Mouse (Mus musculus) brown adipose tissue, adult 24 weeks (tissue): Measurements from ENCODE around the gene Napsa. TPM values are rescaled to one million over a fixed set of nuclear protein-coding genes. Genes with fewer than 3 reads are reported as not detected.

Experiments
- H3K27ac ChIP-seq: fragments of 200-500 bp; replicated peaks from 2 replicates; pipeline ENCODE4 v1.5.1; 2012; ENCODE audit warnings: low read depth, mild to moderate bottlenecking, low read length
- H3K4me1 ChIP-seq: fragments of 200-500 bp; 2 replicates; pipeline ENCODE4 v1.6.1; 2012; ENCODE audit warnings: low read length, mixed read lengths; ENCODE audit not compliant: control insufficient read depth, insufficient read depth, insufficient read length
- H3K4me3 ChIP-seq: fragments of 200-500 bp; 2 replicates; pipeline ENCODE4 v1.5.1; 2012; ENCODE audit warnings: low read depth, mild to moderate bottlenecking, low read length, moderate library complexity; ENCODE audit not compliant: insufficient read depth
- polyA plus RNA-seq: library from polyadenylated mRNA; stranded (reverse); fragments of >200 nt; gene quantifications from 2 replicates; pipeline ENCODE4 v1.2.4, GENCODE M21; 2012; ENCODE audit not compliant: missing spikeins, insufficient read depth, insufficient read length

Napsa gene
- polyA plus RNA-seq, 1 experiment, result not detected

DNA sequence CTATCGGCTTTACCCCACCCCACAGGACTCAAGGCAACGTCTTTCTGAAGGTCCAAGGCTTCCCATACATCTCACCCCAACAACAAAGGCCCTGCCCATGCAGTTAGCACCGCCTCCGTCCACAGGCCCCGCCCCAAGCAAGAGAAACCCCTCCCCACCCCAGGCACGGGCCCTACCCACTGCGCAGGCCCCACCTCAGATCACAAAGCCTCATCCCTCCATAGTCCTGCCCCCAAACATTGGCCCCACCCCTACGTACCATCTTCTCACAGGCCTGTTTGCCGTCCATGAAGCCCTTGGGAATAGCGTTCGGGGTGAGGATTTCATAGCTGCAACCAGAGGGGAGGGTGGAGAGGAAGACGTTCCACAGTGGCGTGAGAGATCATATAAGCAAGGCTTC, 60.5 kb downstream of the Napsa start:
- Histone ChIP-seq H3K27ac (no peak overlapping the region), H3K4me1 (no peaks in the 10 kb centered on the region), H3K4me3 (no peak overlapping the region)

DNA sequence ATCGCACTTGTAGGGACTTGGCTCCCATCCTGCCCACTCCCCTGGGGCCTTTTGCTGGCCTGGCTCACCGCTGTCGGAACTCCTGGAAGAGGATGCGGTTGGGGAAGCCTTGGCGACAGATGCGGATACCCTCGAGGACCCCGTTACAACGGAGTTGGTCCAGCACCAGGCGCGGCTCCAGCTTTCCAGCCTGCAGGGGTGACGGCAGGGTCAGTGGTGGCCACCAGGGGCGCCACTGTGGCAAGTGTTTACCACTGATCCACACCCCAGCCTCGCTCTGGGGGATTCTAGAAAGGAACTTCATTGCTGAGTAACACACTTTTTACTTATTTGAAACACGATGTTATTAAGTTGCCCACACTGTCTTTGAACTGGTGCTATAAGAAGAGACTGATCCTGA, 61.2 kb downstream of the Napsa start:
- Histone ChIP-seq H3K4me3 (no peak overlapping the region), H3K27ac (no peak overlapping the region), H3K4me1 (no peaks in the 10 kb centered on the region)

Other genes starting within 250 kb of the Napsa start
- gene Syt3, start 188.3 kb upstream of the Napsa start, polyA plus RNA-seq, result 3.2 and 4.9 TPM in 2 replicates
- not detected in 2 replicates for gene 1700008O03Rik, start 186.6 kb upstream of the Napsa start, polyA plus RNA-seq
- not detected in 2 replicates for gene Lrrc4b, start 143.4 kb upstream of the Napsa start, polyA plus RNA-seq
- not detected in 2 replicates for gene Aspdh, start 107.0 kb upstream of the Napsa start, polyA plus RNA-seq
- gene Josd2, start 104.4 kb upstream of the Napsa start, polyA plus RNA-seq, result 25.2 and 29.4 TPM in 2 replicates
- 80.2 and 97.6 TPM in 2 replicates for gene Emc10, start 75.9 kb upstream of the Napsa start, polyA plus RNA-seq
- gene Fam71e1, start 75.8 kb upstream of the Napsa start, polyA plus RNA-seq, result 3.2 and 3.6 TPM in 2 replicates
- 10.9 and 25.7 TPM in 2 replicates for gene Mybpc2, start 47.7 kb upstream of the Napsa start, polyA plus RNA-seq
- gene Spib, start 40.3 kb upstream of the Napsa start, polyA plus RNA-seq, result not detected in 2 replicates
- 2.6 and 3.9 TPM in 2 replicates for gene Pold1, start 23.5 kb upstream of the Napsa start, polyA plus RNA-seq
- 49.1 and 54.3 TPM in 2 replicates for gene Nr1h2, start 18.4 kb upstream of the Napsa start, polyA plus RNA-seq
- gene Kcnc3, start 18.3 kb downstream of the Napsa start, polyA plus RNA-seq, result 0.83 TPM in 1 of 2 replicates, not detected in the other
- gene Myh14, start 98.5 kb downstream of the Napsa start, polyA plus RNA-seq, result 6.8 and 7.3 TPM in 2 replicates
- gene Izumo2, start 136.4 kb downstream of the Napsa start, polyA plus RNA-seq, result not detected in 2 replicates
- 10.9 and 19.7 TPM in 2 replicates for gene Vrk3, start 176.0 kb downstream of the Napsa start, polyA plus RNA-seq
- not detected in 2 replicates for gene Zfp473, start 178.7 kb downstream of the Napsa start, polyA plus RNA-seq
- gene Nup62, start 243.7 kb downstream of the Napsa start, polyA plus RNA-seq, result 8.2 and 17.3 TPM in 2 replicates
- 0.54 and 1.2 TPM in 2 replicates for gene Il4i1, start 244.0 kb downstream of the Napsa start, polyA plus RNA-seq
- 252 and 500 TPM in 2 replicates for gene Atf5, start 244.3 kb downstream of the Napsa start, polyA plus RNA-seq